Mouse (Mus musculus) right cerebral cortex, postnatal 36 days (tissue): Measurements from ENCODE around the gene Sec23ip.
A peak's percentile ranks its signal among the peaks of the same experiment; 100 is the strongest.
"Not testable (repeated sequence)": the region's sequence is repeated elsewhere in the genome, so short reads cannot be mapped to it uniquely, and the experiment has no call there.

ENCODE experiments used
- DNase-seq, 2 experiments: peaks; one replicate each; pipeline ENCODE4 v3.0.0; 2022; ENCODE audit warnings: low spot score in 2 of 2, mixed read lengths in 1 of 2

Sec23ip gene

GRCm38 (mm10) chr7:128744684-128745485, at the start of gene Sec23ip:
TSS of gene Sec23ip (plus strand) at chr7:128744943.
- peak; percentile 98 to 99 for DNase-seq

- not testable (repeated sequence) for DNase-seq
Observed at GRCm38 (mm10) chr7:128699959-128700358, 44.8 kb upstream of the Sec23ip start.

DNA sequence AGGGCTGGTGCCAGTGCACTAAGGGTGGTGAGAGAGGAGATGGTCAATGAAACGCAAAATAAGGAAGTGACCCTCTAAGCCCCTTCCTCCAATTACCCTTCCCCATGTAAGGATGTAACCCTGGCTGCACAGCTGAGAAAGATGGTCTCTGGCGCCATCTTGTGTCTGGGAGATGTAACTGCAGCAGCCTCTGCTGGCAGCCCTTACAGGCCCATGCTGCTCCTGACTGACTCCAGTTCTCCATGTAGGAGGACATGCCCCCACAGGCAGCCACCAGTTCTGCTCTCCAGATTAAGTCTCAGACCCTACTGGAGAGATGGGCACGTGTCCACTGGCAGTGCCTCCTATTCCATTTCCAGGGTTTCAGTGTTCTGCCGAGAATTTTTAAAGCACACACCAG, 39.0 kb upstream of the Sec23ip start:
- DNase-seq: peak; percentile 47 to 57

GRCm38 (mm10) chr7:128717991-128718390, 26.8 kb upstream of the Sec23ip start:
- DNase-seq: no peak

DNA sequence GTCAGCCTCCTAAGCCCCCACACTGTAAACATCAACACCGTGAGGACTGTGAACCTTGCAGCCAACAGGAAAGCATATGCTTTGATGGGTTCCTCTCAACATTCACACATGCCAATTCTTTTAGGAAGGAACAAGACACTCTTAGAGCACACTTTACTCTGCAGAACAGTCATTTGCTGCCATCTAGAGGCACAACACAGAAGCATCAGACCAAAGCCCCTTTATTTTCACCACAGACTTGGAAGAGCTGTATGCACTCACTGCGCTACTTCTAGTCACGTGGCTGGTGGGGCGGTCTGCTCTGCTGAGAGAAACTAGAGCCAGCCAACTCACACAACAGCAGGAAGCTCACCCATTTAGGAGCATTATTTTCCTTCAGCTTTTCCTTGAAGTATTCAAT, 20.0 kb upstream of the Sec23ip start:
- DNase-seq: peak; percentile 76 to 78

GRCm38 (mm10) chr7:128725189-128725588, 19.6 kb upstream of the Sec23ip start:
- DNase-seq: no peak

DNA sequence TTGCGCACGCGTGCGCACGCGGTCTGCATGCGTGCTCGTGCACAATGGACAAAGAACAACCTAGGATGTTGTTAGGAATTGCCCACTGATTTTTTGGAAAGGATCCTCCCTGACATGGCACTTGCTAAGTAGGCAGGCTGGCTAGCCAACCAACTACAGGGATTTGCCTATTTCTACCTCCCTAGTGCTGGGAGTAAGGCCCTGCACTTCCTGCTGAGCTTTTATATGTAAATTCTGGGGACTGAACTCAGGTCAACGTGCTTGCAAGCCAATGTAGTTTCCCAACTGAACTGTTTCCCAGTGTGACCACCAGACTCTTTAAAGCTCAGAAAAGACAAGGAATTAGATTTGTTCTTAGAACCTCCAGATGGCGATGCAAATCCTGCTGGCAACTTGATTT, 17.7 kb upstream of the Sec23ip start:
- DNase-seq: no peak

- no peak for DNase-seq
Observed at GRCm38 (mm10) chr7:128727701-128728100, 17.0 kb upstream of the Sec23ip start.

DNA sequence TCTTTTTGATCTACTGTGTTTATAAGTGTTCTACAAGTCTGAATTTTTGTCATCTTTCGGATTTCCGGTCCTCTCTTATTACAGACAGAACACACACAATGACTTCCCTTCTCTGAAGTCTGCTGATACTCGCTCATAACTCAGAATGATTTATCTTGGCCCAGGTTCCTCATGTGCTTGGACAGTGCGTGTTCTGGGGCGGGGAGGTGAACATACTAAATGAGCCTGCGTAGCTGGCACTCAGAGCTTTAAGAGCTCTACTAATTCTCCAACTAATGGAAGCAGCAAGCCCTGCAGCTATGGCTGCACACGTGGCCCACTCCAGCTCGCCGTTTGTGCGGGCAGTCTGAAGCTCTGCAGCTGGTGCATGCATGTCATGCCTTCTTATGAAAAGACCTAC, 16.0 kb upstream of the Sec23ip start:
- DNase-seq: no peak

GRCm38 (mm10) chr7:128731585-128731984, 13.2 kb upstream of the Sec23ip start:
- no peak for DNase-seq

DNA sequence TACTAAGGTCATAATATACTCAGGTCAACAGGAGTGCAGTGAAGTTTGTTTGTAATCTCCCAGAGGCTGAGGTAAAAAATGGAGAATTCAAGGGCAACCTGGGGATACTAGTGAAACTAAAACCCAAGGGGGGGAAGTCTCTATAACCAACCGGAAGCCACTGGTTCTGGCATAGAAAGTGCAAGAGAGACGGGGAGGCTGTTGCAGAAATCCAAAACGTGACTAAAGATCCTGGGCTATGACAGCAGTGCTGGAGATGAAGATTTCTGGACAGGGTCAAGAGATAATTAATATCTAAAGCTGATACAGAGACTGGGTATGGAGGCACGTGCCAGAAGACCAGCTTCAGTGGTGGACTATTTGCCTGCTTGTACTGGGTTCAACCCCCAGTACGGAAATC, 6.7 kb upstream of the Sec23ip start:
- DNase-seq: no peak

DNA sequence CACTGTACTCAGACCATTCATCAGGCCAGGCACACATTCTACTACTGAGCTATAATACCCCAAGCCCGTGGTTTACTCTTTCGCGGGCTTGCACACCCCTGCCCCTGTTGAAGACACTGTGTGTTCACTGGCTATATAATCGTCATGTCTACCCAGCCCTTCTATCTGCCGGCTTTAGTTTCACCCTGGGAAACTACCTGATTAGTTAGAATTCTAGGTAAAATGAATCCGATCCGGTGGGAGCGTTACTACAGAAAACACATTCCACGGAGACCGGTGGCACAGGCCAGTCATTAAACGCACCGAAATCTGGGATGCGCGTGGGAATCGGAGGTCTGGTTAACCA, 5.7 kb upstream of the Sec23ip start:
- no peak for DNase-seq

DNA sequence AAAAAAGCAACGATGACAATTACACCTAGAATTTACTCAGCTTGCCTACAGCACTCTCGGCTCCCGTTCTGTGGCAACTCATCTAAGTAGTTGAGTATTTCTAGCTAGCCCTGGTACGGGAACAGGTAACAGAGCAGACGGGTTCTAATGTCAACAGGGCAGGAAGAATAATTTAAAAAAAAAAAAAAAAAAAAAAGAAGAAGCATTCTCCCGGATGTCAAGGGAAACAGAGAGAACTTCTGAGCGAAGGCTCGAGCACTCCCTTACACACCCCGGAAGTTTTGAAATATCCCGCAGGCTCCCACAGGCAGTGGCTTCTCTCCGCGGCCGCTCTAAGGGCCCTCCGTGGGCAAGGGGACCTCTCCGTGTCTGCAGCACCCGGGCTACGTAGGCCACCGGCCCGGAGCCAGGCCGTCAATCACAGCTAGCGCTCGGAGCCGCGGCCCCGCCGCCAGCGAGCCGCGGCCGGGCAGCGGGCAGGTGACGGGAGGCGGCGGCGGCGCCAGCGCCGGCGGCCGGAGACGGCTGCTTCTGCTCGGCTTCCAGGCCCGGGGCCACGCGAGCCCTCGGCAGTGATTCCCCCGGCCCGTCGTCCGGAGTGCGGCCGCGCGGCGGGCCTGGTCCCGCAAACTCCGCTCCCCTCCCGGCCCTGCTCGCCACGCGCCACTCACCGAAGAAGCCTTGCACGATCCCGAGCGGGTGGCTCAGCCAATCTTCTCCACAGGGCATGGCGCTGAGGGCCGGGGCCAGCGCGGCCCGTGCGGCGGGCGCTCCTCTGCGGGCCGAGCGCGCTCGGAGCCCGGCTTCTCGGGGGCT, 5.1 kb upstream of the Sec23ip start:
- peak in 1 of 2 experiments; percentile 22 for DNase-seq

GRCm38 (mm10) chr7:128740334-128740733, 4.4 kb upstream of the Sec23ip start, which contains the start of gene Mcmbp:
TSS of gene Mcmbp (minus strand) at chr7:128740495.
- peak; percentile 93 to 94 for DNase-seq

DNA sequence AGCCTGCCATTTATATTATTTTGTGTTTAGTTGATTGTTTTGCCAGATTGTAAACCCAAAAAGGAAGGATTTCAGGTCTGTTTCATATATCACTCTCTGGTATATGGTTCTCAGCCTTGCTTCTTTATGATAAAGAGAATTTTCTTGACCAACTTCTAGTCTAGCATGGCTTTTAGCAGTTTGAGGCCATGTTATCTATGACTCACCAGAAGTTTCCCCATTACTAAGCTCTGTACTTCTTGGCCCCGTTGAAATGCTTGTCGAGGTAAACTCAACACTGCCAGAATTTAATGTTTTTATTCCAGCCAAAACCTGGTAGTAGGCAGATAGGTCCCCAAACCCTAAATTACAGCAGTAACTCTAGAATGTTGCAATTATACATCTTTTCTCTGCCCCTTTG, 845 bp upstream of the Sec23ip start:
- no peak for DNase-seq

- no peak for DNase-seq
Observed at GRCm38 (mm10) chr7:128746151-128746550, 1.4 kb downstream of the Sec23ip start.

- peak in 1 of 2 experiments; percentile 33 for DNase-seq
Observed at GRCm38 (mm10) chr7:128748758-128749157, 4.0 kb downstream of the Sec23ip start.

DNA sequence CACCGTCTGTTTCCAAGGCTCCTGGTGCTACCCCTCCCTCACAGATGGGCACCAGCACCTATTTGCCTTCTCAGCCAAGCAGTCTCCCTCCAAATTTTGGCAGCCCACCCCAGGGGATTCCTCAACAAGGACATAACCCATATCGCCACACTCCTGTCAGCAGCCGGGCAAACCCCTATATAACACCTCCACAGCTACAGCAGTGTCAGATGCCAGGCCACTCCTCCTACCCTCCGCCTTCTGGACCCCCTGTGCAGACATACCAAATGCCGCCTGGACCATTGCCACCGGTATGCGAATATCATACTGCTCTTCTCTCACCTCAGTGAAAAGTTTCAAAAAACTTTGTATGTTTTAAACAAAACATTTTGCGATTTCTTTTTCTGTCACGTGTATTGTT, 5.6 kb downstream of the Sec23ip start:
- no peak for DNase-seq

DNA sequence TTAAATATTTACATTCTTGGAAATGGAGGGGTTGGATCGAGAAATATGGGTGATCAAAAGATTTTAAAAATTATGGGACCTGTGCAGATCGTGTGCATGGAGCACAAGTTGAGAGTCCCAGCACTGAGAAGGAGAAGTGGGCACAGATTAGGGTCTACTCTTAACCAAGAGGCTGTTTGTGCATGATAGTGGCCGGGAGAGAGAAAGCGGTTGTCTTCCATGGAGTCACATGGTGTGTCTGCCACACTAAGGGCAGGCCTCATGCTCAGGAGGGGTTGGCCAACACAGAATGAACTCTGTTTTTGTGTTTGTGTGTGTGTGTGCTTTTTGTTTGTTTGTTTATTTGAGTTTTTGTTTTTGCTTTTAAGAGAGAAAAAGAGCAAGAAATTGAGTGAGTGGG, 7.3 kb downstream of the Sec23ip start:
- no peak for DNase-seq

GRCm38 (mm10) chr7:128755396-128755795, 10.7 kb downstream of the Sec23ip start:
- no peak for DNase-seq

DNA sequence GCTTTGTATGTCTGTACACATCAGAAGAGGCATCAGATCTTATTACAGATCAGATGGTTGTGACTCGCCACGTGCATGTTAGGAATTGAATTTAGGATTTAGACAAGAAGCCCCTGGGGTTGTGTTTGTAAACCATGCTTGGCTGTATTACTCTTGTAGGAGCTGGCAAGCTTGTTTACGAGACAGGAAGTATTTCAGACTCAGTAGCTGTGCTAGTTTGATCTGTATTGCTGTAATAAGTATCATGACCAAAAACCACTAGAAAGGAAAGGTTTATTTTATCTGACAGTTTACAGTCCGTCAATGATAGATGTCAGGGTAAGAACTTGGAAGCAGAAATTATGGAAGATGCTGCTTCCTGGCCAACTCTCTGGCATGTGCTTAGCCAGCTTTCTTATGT, 14.2 kb downstream of the Sec23ip start:
- DNase-seq: no peak

DNA sequence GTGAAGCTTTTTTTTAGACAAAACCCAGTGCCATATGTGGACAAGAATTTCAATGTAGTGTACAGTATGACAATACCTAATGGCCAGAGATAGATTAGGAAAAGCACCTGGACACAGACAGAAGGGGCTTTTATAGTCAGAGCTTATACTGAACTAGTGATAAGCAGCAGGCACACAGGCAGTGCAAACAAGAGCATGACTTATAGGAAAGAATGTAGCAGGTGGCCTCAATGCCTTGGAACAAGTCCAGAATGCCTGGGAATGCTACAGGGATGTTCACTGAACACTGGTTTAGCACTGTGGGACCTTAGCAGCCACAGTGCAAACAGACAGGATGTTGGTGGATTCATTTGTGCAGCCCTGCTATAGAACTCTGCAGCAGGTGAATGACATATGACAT, 22.0 kb downstream of the Sec23ip start:
- DNase-seq: no peak

DNA sequence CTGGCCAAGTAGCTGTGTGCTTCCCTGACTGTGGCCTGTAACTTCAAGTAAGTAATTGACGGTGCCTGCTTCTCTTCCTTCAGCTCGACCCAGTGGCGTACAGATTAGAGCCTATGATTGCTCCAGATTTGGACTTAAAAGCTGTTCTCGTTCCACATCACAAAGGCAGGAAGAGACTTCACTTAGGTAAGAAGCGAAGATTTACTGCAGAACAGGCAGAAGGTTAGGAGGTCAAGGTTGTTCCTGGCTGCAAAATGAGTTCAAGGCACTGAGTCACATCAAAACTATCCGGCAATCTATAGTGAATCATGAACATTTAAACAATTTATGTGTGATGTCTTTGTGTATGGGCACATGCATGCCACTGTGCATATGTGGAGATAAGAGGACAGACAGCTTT, 32.5 kb downstream of the Sec23ip start:
- DNase-seq: no peak
